Mouse (Mus musculus) spleen, adult 2 months (tissue): Measurements from ENCODE around the gene Ttll4. TPM values are rescaled to one million over a fixed set of nuclear protein-coding genes. Genes with fewer than 3 reads are reported as not detected.
A peak's percentile ranks its signal among the peaks of the same experiment; 100 is the strongest.

ENCODE experiments used
- DNase-seq, 2 experiments: peaks; one replicate each; pipeline versions ENCODE4 v3.0.0 to v3.0.0-alpha.2; 2012 to 2021; ENCODE audit warnings: low spot score in 2 of 2, low read depth in 1 of 2
- H3K27ac ChIP-seq: fragments of 200-500 bp; 2 replicates; pipeline ENCODE4 v1.5.1; 2012; ENCODE audit warnings: low read length, inconsistent platforms; ENCODE audit not compliant: insufficient read depth
- H3K27me3 ChIP-seq: fragments of 200-500 bp; 2 replicates; pipeline ENCODE4 v1.6.1; 2012; ENCODE audit warnings: mild to moderate bottlenecking, moderate library complexity, low read length, inconsistent platforms; ENCODE audit not compliant: control insufficient read depth, insufficient read depth
- H3K36me3 ChIP-seq: fragments of 200-500 bp; 2 replicates; pipeline ENCODE4 v1.6.1; 2012; ENCODE audit warnings: mild to moderate bottlenecking, low read length, inconsistent platforms; ENCODE audit not compliant: control insufficient read depth, insufficient read depth
- H3K4me1 ChIP-seq: fragments of 200-500 bp; 2 replicates; pipeline ENCODE4 v1.6.1; 2011; ENCODE audit warnings: inconsistent platforms; ENCODE audit not compliant: control insufficient read depth, insufficient read depth, insufficient read length
- H3K4me3 ChIP-seq: fragments of 200-500 bp; 2 replicates; pipeline ENCODE4 v1.5.1; 2011; ENCODE audit warnings: mild to moderate bottlenecking, inconsistent platforms; ENCODE audit not compliant: insufficient read depth, insufficient read length; ENCODE audit errors: extremely low read depth
- CTCF ChIP-seq: fragments of 200-500 bp; IDR thresholded peaks from 2 replicates; pipeline ENCODE4 v1.5.1; 2011; ENCODE audit warnings: mild to moderate bottlenecking, inconsistent platforms; ENCODE audit not compliant: insufficient read depth, insufficient read length, insufficient replicate concordance; ENCODE audit errors: extremely low read depth
- POLR2A ChIP-seq: fragments of 200-500 bp; IDR thresholded peaks from 2 replicates; pipeline ENCODE4 v1.6.1; 2011; ENCODE audit warnings: low read depth, low read length, inconsistent platforms
- WGBS: fragments of 180-500 bp; shearing (Covaris S2); methylation state at CpG from one replicate; pipeline ENCODE4 v1.1.7; 2018; 5-methylcytosine and 5-hydroxymethylcytosine counted together
- polyA plus RNA-seq: library from polyadenylated mRNA; depleted of rRNA; stranded (reverse); fragments of >200 nt; gene quantifications from 2 replicates; pipeline ENCODE4 v1.2.3, GENCODE M21; 2012

Ttll4 gene
- polyA plus RNA-seq, 1 experiment, result 10.4 TPM

DNA sequence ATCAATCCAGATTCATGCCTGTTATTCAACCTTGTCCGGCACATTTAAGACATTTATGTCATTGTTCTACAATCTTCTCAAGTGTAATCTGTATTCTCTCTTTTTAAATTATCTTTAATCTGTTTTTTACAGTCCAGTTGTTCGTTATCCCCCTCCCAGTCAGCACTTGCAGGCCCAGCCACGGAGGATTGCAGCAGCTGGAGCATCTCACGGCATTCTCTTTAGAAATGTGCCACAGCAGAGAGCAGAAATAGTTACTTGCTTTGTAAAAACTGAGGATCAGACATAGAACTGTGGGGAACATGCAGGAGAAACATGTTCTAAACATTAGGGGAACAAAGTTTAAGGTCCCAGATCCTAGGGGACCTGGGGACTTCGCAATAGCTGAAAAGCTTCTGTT lies 43.5 kb downstream of the Ttll4 start:
- no peak for DNase-seq
- Histone ChIP-seq H3K4me3 (no peak overlapping the region), H3K27ac (no peak overlapping the region), H3K36me3 (no peaks in the 10 kb centered on the region), H3K4me1 (peaks cover 3% of the 10 kb centered on the region; the same call in 1 of the 2 replicates), H3K27me3 (no peaks in the 10 kb centered on the region)
- WGBS, result 86% methylated on average over 5 of the region's 5 CpGs
- TF ChIP-seq CTCF, result no peak
- TF ChIP-seq POLR2A, result no peak

DNA sequence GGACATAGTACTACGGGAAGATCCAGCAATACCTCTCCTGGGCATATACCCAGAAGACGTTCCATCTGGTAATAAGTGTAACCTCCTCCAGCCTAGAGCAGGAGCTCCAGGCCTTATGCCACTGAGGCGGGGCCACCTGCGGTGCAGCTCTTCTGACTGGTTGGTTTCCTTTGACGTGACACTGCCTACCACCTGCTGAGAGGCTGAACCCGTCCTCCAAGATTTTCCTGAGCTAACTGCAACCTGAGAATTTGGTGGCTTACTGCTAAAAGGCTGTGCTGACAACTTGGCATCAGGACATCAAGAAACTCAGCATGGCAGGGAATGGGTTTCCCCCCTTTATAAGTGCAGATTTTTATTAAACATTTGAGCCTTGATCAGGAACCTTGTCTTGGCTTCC lies 48.0 kb downstream of the Ttll4 start:
- no peak for DNase-seq
- peaks cover 6% of the 10 kb centered on the region for H3K4me1 ChIP-seq
- H3K27ac ChIP-seq, result no peak overlapping the region
- no peaks in the 10 kb centered on the region for H3K27me3 ChIP-seq
- WGBS, result 86% methylated on average over 6 of the region's 6 CpGs
- no peak for TF ChIP-seq POLR2A
- no peak for TF ChIP-seq CTCF
- H3K36me3 ChIP-seq, result no peaks in the 10 kb centered on the region
- no peak overlapping the region for H3K4me3 ChIP-seq

DNA sequence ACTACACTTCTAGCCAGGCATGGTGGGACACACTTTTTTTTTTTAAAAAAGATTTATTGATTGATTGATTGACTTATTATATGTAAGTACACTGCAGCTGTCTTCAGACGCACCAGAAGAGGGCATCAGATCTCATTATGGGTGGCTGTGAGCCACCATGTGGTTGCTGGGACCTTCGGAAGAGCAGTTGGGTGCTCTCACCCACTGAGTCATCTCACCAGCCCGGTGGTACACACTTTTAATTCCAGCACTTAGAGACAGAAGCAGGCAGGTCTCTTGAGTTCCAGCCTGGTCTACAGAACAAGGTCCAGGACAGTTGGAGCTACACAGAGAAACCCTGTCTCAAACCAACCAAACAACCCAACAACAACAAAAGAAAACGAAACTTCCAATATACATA lies 50.5 kb downstream of the Ttll4 start:
- Histone ChIP-seq H3K4me1 (peaks cover 10% of the 10 kb centered on the region), H3K27ac (peak overlapping the region; percentile 69), H3K4me3 (peak overlapping the region; percentile 33), H3K27me3 (no peaks in the 10 kb centered on the region), H3K36me3 (no peaks in the 10 kb centered on the region)
- 35% methylated on average over 4 of the region's 4 CpGs for WGBS
- TF ChIP-seq POLR2A (no peak), CTCF (no peak)
- DNase-seq, result no peak

DNA sequence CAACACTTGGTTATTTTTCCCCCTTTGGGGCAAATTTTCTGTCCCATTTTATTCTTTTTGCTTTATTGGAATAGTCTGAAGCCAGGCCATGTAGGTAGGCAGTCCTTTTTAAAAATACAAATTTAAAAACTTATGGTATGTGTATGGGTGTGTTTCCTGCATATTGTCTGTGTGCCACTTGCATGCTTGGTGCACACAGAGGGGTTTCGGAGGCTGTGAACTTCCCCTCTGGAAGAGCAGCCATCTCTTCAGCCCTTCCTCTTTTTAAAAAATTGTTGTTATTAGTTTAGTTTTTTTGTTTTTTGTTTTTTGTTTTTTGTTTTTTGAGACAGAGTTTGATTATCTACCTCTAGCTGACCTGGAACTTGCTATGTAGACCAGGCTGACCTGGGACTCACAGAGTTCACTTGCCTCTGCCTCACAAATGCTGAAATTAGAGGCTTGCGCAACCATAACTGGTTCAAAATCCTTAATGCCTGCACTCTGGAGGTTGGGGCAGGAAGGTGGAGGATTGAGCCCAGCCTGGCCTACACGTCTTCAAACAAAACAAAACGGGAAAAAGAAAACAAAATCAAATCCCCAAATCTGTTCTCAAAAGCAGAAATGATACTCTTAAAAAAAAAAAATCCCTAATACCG lies 51.0 kb downstream of the Ttll4 start:
- peak in 1 of 2 experiments; percentile 18 for DNase-seq
- H3K4me3 ChIP-seq, result peak overlapping the region; percentile 63
- peak overlapping the region; percentile 71; the same call in 1 of the 2 replicates for H3K27ac ChIP-seq

DNA sequence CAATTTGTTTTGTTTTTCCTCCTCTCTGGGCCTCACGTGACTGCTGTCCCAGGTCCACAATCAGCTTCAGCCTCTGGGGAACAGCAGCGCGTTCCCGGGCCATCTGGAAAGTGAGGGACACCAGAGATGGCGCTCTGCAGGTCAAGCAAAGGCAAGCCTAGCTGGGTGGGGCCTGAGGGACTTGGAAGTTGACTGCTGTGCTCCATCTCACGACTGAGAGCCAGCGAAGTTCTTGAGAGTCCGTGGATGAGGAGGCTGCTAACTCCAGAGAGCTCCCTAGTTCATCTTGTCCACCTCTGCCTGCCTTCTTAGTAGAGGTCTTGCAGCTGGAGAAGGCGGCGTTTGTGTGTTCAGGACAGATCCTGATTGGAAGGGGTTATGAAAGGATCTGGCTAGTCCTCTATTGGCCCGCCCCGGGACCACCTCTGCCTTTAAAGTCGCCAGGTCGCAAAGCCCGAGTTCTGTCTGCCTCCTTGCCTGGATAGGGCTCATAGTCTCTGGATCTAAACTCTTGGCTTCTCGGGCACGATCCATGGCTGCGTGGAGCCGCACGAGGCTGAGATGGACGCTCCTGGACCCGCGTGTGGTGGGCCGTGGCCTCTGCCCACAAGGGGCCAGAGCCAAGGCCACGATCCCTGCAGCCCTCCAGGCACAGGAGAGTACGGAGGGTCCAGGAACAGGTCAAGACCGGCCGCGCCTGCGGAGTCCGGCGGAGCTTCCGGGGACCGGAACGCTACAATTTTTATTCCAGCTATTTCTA lies 51.7 kb downstream of the Ttll4 start, which contains the start of gene Cyp27a1:
Gene Cyp27a1, plus strand, starts transcription at position 476 of the 760 bp plus-strand sequence.
- Histone ChIP-seq H3K27me3 (no peaks in the 10 kb centered on the region), H3K4me3 (peak within 1 kb of the TSS; percentile 63), H3K4me1 (peaks cover 10% of the 10 kb centered on the region), H3K27ac (peak within 1 kb of the TSS; percentile 71), H3K36me3 (no peaks in the 10 kb centered on the region)
- TF ChIP-seq POLR2A (no peak), CTCF (no peak)
- peak in 1 of 2 experiments; percentile 27 for DNase-seq
- WGBS, result 8% methylated on average over 35 of the region's 35 CpGs

More for the DNA sequence above, 51.0 kb downstream of the Ttll4 start:
- Histone ChIP-seq H3K4me1 (peaks cover 10% of the 10 kb centered on the region), H3K27me3 (no peaks in the 10 kb centered on the region), H3K36me3 (no peaks in the 10 kb centered on the region)
- 24% methylated on average over 5 of the region's 5 CpGs for WGBS
- TF ChIP-seq POLR2A (no peak), CTCF (no peak)

DNA sequence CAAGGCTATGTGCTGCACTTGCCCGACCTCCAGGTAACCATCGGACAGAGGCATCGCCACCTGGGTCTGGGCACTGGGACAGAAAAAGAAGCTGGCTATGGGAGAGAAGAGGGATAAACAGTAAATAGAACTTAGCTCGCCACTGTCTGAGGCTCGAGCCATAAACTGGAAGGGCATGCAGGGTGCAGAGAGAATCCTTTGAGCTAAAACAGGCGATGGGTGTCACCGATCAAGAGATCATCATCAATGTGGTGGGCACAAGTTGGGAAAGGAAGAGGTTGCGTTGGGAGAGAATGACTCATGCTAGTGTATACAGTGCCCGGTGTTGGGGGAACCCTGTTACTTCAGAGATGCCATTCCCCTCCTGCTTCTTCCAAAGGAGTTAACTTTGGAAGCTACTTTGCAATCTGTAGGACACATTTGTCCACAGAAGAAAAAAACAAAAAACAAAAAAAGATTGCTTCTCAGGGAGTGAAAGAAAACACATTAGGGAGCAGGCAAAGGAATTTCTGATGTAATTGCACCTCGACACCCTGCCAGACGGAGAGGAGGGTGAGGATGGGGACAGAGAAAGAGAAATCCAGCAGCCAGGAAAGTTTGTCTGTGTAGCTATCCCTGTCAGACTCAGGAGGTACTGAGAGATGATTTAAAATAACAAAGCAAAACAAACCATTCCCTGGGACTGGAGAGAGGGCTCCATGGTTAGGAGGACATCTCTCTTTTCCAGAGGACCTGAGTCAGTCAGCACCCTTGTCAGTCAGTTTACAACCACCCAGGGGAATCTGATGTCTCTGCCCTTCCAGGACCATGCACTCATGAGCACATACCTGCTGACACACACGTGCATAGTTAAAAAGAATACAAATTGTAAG lies 52.5 kb downstream of the Ttll4 start:
- H3K27ac ChIP-seq, result peak overlapping the region; percentile 65

DNA sequence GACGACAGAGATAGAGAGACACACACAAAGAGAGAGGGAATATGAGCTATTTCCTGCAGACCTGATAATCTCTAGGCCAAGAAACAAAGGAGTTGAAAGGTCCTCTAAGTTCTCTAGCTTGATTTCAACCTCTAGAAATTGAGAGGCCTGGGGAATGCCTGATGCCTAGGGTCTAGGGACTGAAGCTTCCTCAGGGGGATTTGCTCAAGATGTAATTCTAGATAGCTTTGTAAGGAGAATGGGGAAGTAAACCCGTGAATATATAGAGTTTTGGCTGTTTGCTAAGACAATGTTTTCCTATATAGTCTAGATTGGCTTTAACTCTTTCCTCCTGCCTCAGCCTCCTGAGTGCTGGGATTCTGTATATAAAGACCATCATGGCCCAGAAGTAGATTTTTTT lies 53.4 kb downstream of the Ttll4 start:
- Histone ChIP-seq H3K27me3 (no peaks in the 10 kb centered on the region), H3K4me3 (no peak overlapping the region), H3K27ac (no peak overlapping the region), H3K4me1 (peaks cover 10% of the 10 kb centered on the region), H3K36me3 (no peaks in the 10 kb centered on the region)
- DNase-seq, result no peak
- no peak for TF ChIP-seq POLR2A
- no peak for TF ChIP-seq CTCF
- 9% methylated on average over 2 of the region's 2 CpGs for WGBS

More for the DNA sequence above, 52.5 kb downstream of the Ttll4 start:
- H3K27me3 ChIP-seq, result no peaks in the 10 kb centered on the region
- WGBS, result 36% methylated on average over 12 of the region's 12 CpGs
- no peaks in the 10 kb centered on the region for H3K36me3 ChIP-seq
- H3K4me3 ChIP-seq, result peak overlapping the region; percentile 63
- DNase-seq, result no peak
- H3K4me1 ChIP-seq, result peaks cover 10% of the 10 kb centered on the region
- TF ChIP-seq POLR2A (no peak), CTCF (no peak)
